Mouse (Mus musculus) lung, postnatal 0 days (tissue): ENCODE results near the gene Arhgef18.

Experiments used
- CTCF ChIP-seq: IDR thresholded peaks from 2 replicates; pipeline ENCODE4 v1.5.1; 2016; ENCODE audit warnings: antibody characterized with exemption, mild to moderate bottlenecking
- EP300 ChIP-seq: IDR thresholded peaks from 2 replicates; pipeline ENCODE4 v1.6.1; 2016; ENCODE audit warnings: antibody characterized with exemption, mild to moderate bottlenecking, control low read depth

DNA sequence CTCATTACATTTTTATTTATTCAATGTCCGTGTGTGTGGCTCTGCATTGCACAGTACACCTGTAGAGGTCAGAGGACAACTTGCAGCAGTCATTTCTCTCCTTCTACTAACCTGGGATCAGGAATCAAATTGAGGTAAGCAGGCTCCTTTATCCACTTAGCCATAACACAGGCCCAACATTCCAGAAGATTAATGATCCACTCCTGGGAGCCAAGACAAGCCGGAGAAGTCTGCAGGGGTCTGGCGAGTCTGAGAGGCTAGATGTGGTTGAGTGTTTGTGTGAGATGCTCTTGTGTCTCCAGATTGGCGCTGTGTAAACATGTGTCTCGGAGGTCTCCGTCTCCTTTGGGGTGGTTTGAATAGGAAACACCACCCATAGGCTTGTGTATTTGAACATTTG, 42.1 kb upstream of the Arhgef18 start:
- TF ChIP-seq EP300, result no peak
- no peak for TF ChIP-seq CTCF
